Mouse (Mus musculus) activated CD4-positive, CD25-positive, alpha-beta regulatory T cell, adult 4 months (primary cell): ENCODE data around the gene Qtrt1. TPM values are rescaled to one million over a fixed set of nuclear protein-coding genes. Genes with fewer than 3 reads are reported as not detected.

Experiments used
- ATAC-seq: one replicate; pipeline ENCODE4 v1.8.0; 2017
- polyA plus RNA-seq, 2 experiments: library from polyadenylated mRNA; unstranded; fragments of 100-300 nt; shearing (Covaris generic); gene quantifications; one replicate each; pipeline ENCODE4 v1.2.1; 2017

The Qtrt1 gene
- polyA plus RNA-seq = 10 to 100 TPM; 34.0 to 38.8 TPM

DNA sequence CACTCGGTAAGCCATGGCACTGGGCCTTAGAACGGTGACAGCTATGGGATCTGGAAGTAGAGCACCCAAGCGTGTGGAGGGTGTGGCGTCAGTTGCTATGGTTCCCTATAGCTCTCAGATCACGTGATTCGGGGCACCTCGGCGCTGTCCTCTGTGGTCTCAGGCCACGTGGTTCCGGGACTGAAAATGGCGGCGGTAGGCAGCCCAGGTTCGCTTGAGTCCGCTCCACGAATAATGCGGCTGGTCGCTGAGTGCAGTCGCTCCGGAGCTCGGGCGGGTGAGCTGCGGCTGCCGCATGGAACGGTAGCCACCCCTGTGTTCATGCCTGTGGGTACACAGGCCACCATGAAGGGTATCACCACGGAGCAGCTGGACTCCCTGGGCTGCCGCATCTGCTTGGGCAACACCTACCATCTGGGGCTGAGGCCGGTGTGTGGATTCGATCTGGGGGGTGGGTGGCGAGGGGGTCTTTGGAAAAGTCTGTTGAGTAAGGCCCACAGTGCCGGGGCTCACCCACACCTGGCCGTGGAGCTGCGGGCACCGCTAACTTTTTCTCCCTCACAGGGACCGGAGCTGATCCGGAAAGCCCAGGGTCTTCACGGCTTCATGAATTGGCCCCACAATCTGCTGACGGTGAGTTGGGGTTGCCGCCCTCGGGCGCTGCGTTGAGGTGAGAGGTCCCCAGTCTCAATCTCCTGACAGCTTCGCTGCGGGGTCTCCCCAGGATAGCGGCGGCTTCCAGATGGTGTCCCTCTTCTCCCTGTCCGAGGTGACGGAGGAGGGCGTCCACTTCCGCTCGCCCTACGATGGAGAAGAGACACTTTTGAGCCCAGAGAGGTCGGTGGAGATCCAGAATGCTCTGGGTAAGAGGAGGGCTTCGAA lies at the start of gene Qtrt1:
Qtrt1 (plus strand) TSS at position 169 of the 882 bp plus-strand sequence.
- ATAC-seq = peak; percentile 93

DNA sequence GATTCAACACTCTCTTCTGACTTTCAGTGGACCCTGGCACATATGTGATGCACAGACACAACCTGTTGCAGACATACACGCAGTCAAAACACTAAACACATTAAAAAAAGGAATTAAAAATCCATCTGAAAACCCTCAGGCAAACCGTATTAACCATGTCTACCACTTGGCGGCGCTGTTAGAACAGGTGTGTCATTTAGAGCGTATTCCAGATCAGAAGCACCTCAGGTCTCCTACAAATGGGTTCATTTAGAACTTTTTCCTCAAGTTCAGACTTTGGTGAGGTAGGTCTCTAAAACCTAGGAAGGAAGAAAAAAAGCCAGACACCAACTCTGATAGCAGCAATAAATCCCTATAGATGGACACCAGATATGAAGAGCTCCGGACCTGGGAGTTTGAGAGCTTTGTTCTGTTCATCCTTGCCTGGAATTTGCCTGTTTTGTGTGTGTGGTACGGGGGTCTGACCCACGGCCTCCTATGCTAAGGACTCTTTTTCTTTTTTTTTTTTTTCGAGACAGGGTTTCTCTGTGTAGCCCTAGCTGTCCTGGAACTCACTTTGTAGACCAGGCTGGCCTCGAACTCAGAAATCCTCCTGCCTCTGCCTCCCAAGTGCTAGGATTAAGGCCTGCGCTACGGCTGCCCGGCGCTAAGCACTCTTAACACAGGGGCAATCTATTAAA lies 45.0 kb upstream of the Qtrt1 start:
- no peak for ATAC-seq

DNA sequence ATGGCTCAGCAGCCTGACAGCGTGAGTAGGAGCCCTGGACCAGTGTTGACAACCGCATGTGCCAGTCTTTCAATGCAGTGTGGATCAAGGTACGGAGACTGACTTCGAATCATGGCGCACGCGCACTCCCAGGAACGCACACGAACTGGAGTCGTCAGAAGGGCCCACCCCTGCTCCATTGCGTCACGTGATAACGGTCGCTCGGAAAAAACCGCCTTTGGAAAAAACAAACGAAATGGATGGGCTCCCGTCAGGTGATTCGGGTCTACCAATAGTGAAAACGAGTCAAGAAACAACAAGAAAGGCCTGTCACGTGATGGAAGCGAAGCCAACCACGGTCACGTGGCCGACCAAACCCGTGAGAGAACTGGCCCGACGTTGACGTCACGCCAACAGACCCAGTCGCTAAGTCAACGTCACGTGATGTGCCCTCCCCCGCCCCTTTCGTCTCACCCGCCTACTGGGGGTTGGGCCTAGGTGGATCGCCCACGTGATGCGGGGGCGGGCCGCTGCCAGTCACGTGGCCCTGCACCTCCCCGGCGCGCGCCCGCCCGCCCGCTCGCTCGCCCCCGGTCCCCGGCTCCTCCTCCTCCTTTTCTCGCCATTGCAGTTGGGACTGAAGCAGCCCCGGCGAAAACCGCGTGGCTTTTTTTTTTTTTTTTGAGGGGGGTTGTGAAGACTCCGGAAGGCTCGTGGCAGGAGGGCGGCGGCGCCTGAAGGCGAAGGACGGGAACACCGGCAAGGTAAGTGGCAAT lies 44.1 kb upstream of the Qtrt1 start, which contains the start of gene Ilf3:
Ilf3 (plus strand) TSS at position 515 of the 755 bp plus-strand sequence.
- ATAC-seq = peak; percentile 90

DNA sequence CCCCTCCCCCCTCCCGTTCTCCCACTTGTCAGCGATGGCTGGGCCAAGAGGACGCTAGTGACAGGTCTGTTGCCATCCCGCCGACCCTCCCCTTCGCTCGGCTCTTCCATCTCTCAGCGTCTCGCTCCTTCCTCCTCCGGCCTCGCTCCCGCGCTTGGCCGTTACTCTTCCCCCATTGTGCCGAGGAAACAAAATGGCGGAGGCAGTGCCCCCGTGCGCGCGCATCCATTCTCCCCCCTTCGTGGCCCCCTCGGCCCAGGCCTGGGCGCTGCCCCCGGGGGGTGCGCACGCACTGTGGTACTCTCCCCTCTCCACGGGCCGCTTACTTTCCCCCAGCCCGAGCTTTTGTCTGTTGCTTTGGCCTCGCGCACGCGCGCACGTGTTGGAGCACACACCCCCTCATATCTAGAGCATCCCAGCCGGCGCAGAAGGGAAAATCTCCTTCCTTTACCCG lies 43.5 kb upstream of the Qtrt1 start:
- peak; percentile 4 for ATAC-seq

DNA sequence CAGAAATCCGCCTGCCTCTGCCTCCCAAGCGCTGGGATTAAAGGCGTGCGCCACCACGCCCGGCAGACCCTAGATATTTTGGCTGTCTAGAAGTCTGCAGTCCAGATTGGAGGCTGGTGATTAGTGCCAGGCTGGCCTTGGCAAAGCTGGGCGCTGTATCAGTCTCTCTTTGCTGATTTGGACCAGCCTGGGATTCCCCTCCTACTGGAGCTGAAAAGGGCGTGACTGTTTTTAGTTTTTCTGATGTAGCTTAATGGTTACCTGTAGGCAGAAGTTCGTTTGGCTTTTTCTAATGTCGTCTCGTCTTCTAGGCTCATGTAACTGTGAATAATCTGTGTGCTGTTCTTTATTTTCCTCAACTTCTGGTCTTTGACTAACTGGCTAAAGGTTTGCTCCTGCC lies 42.6 kb upstream of the Qtrt1 start:
- ATAC-seq = no peak

DNA sequence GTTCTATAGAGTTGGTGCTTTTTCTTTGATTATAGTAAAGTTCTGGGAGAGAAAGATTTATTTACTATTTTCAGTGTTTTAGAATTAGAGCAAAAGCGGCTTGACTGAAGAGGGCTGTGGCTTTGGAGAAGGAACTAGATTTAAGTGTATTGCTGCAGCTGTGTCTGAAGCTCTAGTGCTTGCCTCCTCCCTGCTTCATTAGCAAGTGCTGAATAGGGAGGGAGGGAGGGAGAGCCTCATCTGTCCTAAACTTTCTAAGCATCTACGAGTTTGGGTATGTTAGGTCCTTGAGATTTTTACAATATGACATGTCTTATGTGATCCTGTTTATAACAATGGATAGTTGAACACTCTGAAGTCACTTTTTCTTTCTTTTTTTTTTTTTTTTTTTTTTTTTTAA lies 40.8 kb upstream of the Qtrt1 start:
- ATAC-seq = no peak

DNA sequence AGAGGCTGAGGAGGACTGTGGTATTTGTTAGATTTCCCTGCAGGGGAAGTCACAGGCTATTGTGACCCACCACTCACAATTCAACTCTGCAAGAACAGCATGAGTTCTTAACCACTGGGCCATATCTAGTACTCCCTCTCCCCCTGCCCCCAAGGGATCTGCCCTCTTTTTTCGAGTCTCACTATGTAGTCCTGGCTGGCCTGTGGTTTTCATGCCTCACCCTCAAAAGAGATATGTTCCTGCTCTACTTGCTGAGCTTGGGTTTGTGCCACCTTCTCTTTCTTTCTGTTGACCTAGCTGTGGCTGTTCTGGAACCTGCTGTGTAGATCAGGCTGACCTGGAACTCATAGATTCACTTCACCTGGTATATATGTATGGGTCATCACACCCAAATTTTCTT lies 39.1 kb upstream of the Qtrt1 start:
- no peak for ATAC-seq

DNA sequence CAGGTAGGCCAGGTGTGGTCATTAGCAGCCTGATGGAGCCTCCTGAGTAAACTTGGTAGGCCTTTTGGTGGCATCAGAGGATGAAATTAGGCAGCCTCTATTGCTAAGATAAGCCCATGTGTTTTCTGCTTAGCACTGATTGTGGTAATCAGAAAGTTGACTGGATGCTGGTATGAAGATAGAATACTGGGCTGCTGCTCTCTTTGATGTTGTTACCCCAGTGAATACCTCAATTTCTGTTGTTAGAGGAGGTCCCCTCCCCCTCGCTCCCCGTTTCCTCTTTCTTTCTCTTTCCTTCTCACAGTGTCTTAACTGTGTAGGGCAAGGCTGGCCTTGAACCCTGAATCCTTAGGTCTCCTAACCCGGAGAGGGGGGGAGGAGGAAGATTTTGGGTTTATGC lies 32.4 kb upstream of the Qtrt1 start:
- ATAC-seq = peak; percentile 32

GRCm38 (mm10) chr9:21380868-21381267 lies 30.8 kb upstream of the Qtrt1 start:
- no peak for ATAC-seq

GRCm38 (mm10) chr9:21383966-21384365 lies 27.7 kb upstream of the Qtrt1 start:
- ATAC-seq = no peak

DNA sequence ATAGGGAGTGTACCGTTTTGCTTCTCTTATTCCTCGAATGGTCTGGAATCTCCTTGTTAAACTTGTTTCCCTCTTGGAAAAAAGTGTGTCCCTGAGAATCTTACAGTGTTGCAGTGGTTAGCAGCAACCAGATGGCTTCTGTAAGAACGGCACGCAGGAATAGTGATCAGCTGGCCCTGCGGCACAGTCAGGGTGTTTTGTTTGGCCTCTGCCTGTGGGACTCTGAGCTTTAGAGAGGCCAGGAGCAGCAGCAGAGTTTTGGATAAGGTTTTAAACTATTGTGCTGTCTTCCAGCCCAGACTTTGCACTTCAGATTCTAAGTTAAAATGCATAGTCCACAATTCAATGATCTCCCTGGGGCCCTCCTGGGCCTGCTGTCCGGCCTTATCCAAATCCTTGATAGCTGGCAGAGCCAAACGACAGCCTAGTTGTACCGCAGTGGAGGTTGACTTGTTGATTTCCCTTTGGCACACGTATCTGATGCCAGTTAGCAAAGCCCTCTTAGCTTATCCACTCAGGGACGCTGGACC lies 18.9 kb upstream of the Qtrt1 start:
- ATAC-seq = no peak

DNA sequence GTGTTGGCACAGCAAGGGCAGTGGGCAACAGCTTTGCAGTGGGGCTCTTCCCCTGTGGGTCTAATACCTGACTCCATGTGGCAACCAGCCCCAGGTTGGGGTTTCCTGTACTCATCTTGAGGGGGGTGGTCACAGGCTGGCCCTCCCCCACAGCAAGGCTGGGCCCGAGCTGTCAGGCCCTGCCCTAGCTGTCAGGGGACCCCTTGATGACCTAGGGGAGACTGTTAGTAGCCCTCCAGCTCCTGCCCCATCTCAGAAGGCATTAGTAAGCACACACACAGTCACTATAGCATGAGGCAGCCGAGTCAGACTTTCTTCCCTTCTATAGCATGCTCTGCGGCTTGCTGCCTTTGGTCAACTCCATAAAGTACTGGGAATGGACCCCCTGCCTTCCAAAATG lies 15.9 kb upstream of the Qtrt1 start:
- no peak for ATAC-seq

- ATAC-seq = no peak
Measured at GRCm38 (mm10) chr9:21397170-21397569, 14.5 kb upstream of the Qtrt1 start.

GRCm38 (mm10) chr9:21401042-21401441 lies 10.6 kb upstream of the Qtrt1 start:
- ATAC-seq = no peak

- no peak for ATAC-seq
Measured at GRCm38 (mm10) chr9:21402764-21403253, 8.8 kb upstream of the Qtrt1 start.

DNA sequence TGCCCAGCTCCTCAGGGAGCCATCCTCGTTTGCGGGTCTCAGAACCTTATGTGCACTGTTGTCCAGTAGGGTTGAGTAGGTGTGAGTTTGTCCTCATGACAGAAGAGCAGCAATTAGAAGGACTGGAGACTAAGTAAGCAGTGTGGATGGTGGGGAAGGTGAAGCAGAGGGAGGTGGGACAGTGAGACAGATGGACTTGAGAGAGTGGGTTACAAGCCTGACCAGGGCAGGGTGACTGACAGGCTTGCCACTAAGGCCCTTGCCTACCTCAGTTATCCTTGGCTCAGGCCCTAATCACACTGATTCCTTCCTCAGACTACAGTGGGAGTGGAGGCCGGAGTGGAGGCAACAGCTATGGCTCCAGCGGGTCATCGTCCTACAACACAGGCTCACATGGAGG lies 7.9 kb upstream of the Qtrt1 start:
- no peak for ATAC-seq

DNA sequence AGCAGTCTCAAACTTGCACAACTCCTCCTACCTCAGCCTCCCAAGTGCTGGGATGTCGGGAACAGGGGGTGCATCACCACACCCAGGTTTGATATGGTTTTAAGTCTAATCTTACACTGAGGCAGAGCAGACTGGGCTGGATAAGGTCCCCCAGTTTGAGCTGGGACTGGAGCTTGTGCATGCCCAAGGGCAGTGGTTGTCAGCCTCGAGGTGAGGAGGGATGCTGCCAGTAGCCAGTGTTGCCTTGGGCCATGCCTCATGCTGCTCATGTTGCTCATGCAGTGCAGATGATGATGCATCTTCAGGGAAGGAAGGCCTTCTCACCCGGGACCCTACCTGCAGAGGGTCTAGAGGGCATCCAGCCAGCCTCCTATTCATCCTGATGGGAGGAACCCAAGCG lies 6.1 kb upstream of the Qtrt1 start:
- ATAC-seq = no peak

DNA sequence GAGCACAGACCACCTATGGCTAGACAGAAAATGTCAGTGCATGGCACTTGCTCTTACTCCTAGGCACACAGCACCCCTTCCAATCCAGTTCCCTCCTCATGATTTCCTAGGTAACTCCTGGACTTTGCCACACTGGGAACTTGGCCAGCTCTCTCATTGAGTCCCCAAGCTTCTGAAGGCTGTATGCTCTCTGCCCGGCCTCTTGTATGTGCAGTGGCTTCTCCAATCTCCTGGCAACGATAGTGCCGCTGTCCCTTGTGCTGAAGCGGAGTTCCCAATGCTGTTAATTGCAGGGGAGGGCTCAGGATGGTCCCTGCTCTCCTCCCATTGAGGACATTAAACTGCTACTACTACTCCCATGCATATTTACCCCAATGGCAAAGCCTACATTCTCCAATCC lies 3.7 kb upstream of the Qtrt1 start:
- no peak for ATAC-seq

- no peak for ATAC-seq
Measured at GRCm38 (mm10) chr9:21408624-21409023, 3.0 kb upstream of the Qtrt1 start.

- ATAC-seq = peak; percentile 53
Measured at GRCm38 (mm10) chr9:21409592-21410317, 1.9 kb upstream of the Qtrt1 start.

DNA sequence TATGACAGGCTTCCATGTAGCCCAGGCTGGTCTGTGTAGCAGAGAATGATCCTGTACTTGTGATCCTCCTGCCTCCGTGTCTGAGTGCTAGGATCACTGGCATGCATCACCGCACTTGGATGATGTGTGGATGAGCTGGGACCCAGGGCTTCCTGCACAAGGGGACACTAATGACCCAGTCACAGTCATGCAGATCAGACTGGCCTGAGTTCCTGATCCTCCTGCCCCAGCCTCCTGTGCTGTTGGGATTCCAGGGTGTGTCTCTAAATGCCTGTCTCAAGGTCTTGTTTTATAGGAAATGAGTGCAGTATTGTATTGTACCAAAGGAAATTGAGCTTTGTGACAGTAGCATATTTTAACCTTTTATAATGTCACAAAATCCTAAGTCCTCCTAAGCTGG lies 6.2 kb downstream of the Qtrt1 start:
- ATAC-seq = no peak

- peak; percentile 33 for ATAC-seq
Measured at GRCm38 (mm10) chr9:21419646-21420045, 8.0 kb downstream of the Qtrt1 start.
